Mouse (Mus musculus): ENCODE measurements around the gene Per1.

DNA sequence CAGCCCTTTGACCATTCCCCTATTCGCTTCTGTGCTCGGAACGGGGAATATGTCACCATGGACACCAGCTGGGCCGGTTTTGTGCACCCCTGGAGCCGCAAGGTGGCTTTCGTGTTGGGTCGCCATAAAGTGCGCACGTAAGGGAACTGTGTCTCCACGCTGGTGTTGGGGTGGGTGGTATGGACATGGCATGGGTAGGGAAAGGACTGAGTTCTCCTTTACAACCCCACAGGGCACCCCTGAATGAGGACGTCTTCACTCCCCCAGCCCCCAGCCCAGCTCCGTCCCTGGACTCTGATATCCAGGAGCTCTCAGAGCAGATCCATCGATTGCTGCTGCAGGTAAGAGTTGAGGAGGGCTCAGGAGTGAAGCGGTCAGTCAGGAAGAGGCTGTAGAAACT lies 8.1 kb downstream of the Per1 start:
- TF ChIP-seq CTCF (IDR thresholded peaks at IDR 0.05; ENCODE audit: extremely low read depth, insufficient read length, insufficient replicate concordance, low read depth, low read length) = no peak
- no peak for TF ChIP-seq POLR2A (IDR thresholded peaks at IDR 0.05; ENCODE audit: low read depth, low read length)

Data from small intestine, adult 2 months (tissue).